Mouse (Mus musculus): ENCODE measurements at regions not wholly inside any gene's neighbourhood (a gene's known extent, or its start where the extent isn't known, plus 50 kb on each side); places are given as distances from the start of the nearest gene placed in this dataset.

GRCm38 (mm10) chr2:11362205-11362994 lies 190.5 kb downstream of the Prkcq start:
- peak; percentile 19 for DNase-seq

- no peak for DNase-seq
Measured at GRCm38 (mm10) chr2:11359280-11359679, 187.4 kb downstream of the Prkcq start.

- no peak for DNase-seq
Measured at GRCm38 (mm10) chr2:11356714-11357113, 184.8 kb downstream of the Prkcq start.

GRCm38 (mm10) chr2:11355594-11355993 lies 183.7 kb downstream of the Prkcq start:
- DNase-seq: no peak
